Mouse (Mus musculus) erythroblast, embryonic 14.5 days (primary cell): ENCODE data around the gene Lrsam1.

Source experiments
- GATA1 ChIP-seq: IDR thresholded peaks from 2 replicates; pipeline ENCODE4 v1.6.1; 2012; ENCODE audit warnings: low read length, inconsistent platforms, mixed read lengths
- TAL1 ChIP-seq: IDR thresholded peaks from 3 replicates; pipeline ENCODE4 v1.6.1; 2012; ENCODE audit warnings: low read length, inconsistent platforms, mixed read lengths

- TF ChIP-seq GATA1, result no peak
- TF ChIP-seq TAL1, result no peak
These were observed 65.8 kb downstream of the Lrsam1 start for GRCm38 (mm10) chr2:32895606-32896106.
